Mouse (Mus musculus): ENCODE results near the gene Rbl1.

DNA sequence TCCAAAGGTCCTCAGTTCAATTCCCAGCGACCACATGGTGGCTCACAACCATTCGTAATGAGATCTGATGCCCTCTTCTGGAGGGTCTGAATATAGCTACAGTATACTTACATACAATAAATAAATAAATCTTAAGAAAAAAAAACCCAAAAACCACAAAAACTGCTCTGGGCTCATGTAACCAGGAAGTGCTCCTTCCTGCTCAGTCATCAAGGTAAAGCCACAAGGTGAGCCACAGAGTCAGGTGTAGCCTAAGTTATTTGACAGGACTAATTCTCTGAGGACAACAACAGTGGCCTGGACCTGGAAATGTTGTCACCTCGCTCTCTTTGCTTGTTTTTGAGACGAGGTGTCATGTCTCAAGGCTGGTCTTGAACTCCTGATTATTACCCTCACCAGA lies 13.7 kb downstream of the Rbl1 start:
- TF ChIP-seq CTCF (IDR thresholded peaks at IDR 0.05) (no peak), EP300 (IDR thresholded peaks at IDR 0.05) (no peak)
